Mouse (Mus musculus): ENCODE results near the gene Mixl1.

DNA sequence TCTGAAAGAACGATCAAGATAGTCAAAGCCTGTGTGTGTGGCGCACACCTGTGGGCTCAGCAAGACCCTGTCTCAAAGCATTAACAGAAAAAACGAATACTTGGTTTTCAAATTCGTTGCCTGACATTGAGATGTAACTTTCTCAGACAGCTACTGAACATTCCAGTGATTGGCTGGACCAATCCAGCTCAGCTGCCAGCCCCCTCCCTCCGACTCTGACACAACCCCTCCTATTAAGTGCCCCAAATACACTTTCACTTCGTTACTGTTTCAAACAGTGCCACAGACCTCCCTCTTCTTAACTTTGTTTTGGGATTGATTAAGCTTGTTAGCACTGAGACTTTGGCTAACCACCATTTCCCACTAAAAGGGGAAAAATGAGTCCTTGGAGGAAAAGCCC is 6.6 kb upstream of the Mixl1 start:
- TF ChIP-seq POLR2A (IDR thresholded peaks at IDR 0.05; ENCODE audit: low read depth, low read length) (no peak), CTCF (IDR thresholded peaks at IDR 0.05; ENCODE audit: borderline replicate concordance, insufficient read depth, low read length) (no peak)
